ENCODE assay signal across 9 mouse cellular contexts in genomic region chr4:123323534-123323933, GRCm38 (mm10). TPM values are rescaled to one million over a fixed set of nuclear protein-coding genes. Genes with fewer than 3 reads are reported as not detected.
DNase-seq lines count a peak whose midpoint lies in the region; ATAC-seq and TF ChIP-seq lines count a peak whose summit lies in the region.
"Had no signal": no experiment of that assay in that cellular context is flagged by ENCODE, and none has a peak within 500 bp of the region (broad histone marks: within the 10 kb centered on the region; RNA-seq: fewer than 3 reads in every experiment).

TSS of gene Oxct2a (minus strand) at chr4:123323634.

- WGBS in heart, embryonic 14.5 days, result 11% methylated on average over 13 of the region's 13 CpGs
- 11% methylated on average over 13 of the region's 13 CpGs for WGBS in hindbrain, embryonic 10.5 days
- WGBS in midbrain, embryonic 10.5 days, result 15% methylated on average over 13 of the region's 13 CpGs

- no peak within 1 kb of the TSS for H3K9ac ChIP-seq in heart, embryonic 14.5 days (ENCODE audit: low read length)
- no peak within 1 kb of the TSS for H3K9ac ChIP-seq in ES-E14 (ENCODE audit: insufficient read depth, low read depth, low read length, poor library complexity, severe bottlenecking)

- H3K4me1 ChIP-seq in heart, embryonic 14.5 days (ENCODE audit: control insufficient read depth in 2 of 2, insufficient read depth in 2 of 2, low read length in 2 of 2), result peaks cover 6 to 7% of the 10 kb centered on the region in 2 experiments; a peak in 3 of 4 replicates
- peaks cover 0 to 2% of the 10 kb centered on the region in 2 experiments; a peak in 1 of 4 replicates for H3K4me1 ChIP-seq in ES-E14 (ENCODE audit: control insufficient read depth in 2 of 2, insufficient read depth in 2 of 2, low read length in 2 of 2, poor library complexity in 1 of 2)
- H3K4me1 ChIP-seq in hindbrain, embryonic 10.5 days (replicated peaks), result peaks cover 20% of the 10 kb centered on the region
- H3K4me1 ChIP-seq in midbrain, embryonic 10.5 days, result peaks cover 17% of the 10 kb centered on the region

- peak within 1 kb of the TSS; percentile 12 to 26; a peak in 3 of 4 replicates for H3K4me3 ChIP-seq in heart, embryonic 14.5 days (ENCODE audit: control insufficient read depth in 1 of 2, insufficient read depth in 1 of 2, low read depth in 1 of 2, low read length in 2 of 2)
- peak within 1 kb of the TSS; percentile 30 to 60; a peak in 2 of 4 replicates for H3K4me3 ChIP-seq in ES-E14 (ENCODE audit: insufficient read depth in 1 of 2, low read depth in 1 of 2, low read length in 2 of 2, poor library complexity in 1 of 2, severe bottlenecking in 1 of 2)
- peak within 1 kb of the TSS; percentile 38 for H3K4me3 ChIP-seq in hindbrain, embryonic 10.5 days
- peak within 1 kb of the TSS; percentile 44 for H3K4me3 ChIP-seq in midbrain, embryonic 10.5 days

- intact Hi-C loops in heart, postnatal 36 days (cut with DNase I), result no loop called here

- ATAC-seq in heart, embryonic 14.5 days (ENCODE audit: insufficient number of reproducible peaks, insufficient read depth, low FRiP score, low read depth), result no peak

- in situ Hi-C loops in ES-E14 (cut with MboI; ENCODE audit: low sequenced_read_pairs in 2 of 2, unreplicated experiment in 2 of 2), result no loop called here

- peak within 1 kb of the TSS; percentile 56 for H3K4me2 ChIP-seq in heart, embryonic 14.5 days (ENCODE audit: low read length)

- no peaks in the 10 kb centered on the region for H3K9me3 ChIP-seq in heart, embryonic 14.5 days (ENCODE audit: control insufficient read depth, low read length)
- H3K9me3 ChIP-seq in ES-E14 (ENCODE audit: control insufficient read depth, insufficient read depth, low read depth, low read length), result no peaks in the 10 kb centered on the region
- H3K9me3 ChIP-seq in hindbrain, embryonic 10.5 days, result no peaks in the 10 kb centered on the region
- no peaks in the 10 kb centered on the region for H3K9me3 ChIP-seq in midbrain, embryonic 10.5 days (replicated peaks)

- H3K27me3 ChIP-seq in heart, embryonic 14.5 days (ENCODE audit: control insufficient read depth, insufficient read depth, low read length), result peaks cover 13% of the 10 kb centered on the region
- peaks cover 40% of the 10 kb centered on the region for H3K27me3 ChIP-seq in hindbrain, embryonic 10.5 days (ENCODE audit: insufficient read depth, poor library complexity, severe bottlenecking)
- H3K27me3 ChIP-seq in midbrain, embryonic 10.5 days (ENCODE audit: low read depth, poor library complexity, severe bottlenecking), result peaks cover 40% of the 10 kb centered on the region

- H3K36me3 ChIP-seq in heart, embryonic 14.5 days (ENCODE audit: control insufficient read depth, insufficient read depth, low read length), result no peaks in the 10 kb centered on the region
- no peaks in the 10 kb centered on the region; the same call in 1 of the 2 replicates for H3K36me3 ChIP-seq in ES-E14 (ENCODE audit: control insufficient read depth, insufficient read depth, low read length, poor library complexity, severe bottlenecking)
- H3K36me3 ChIP-seq in hindbrain, embryonic 10.5 days, result no peaks in the 10 kb centered on the region
- no peaks in the 10 kb centered on the region for H3K36me3 ChIP-seq in midbrain, embryonic 10.5 days

- H3K27ac ChIP-seq in heart, embryonic 14.5 days (replicated peaks in 1 of 2; ENCODE audit: control insufficient read depth in 1 of 2, insufficient read depth in 1 of 2, low read depth in 2 of 2, low read length in 2 of 2), result no peak within 1 kb of the TSS
- no peak within 1 kb of the TSS for H3K27ac ChIP-seq in ES-E14 (ENCODE audit: insufficient read depth, low read depth, low read length, poor library complexity, severe bottlenecking)
- H3K27ac ChIP-seq in hindbrain, embryonic 10.5 days, result no peak within 1 kb of the TSS
- no peak within 1 kb of the TSS for H3K27ac ChIP-seq in midbrain, embryonic 10.5 days (replicated peaks)

- DNase-seq in heart, postnatal 36 days, result no peak
- DNase-seq in ES-E14 (ENCODE audit: low read depth, low spot score), result no peak
- DNase-seq in hindbrain, embryonic 10.5 days (ENCODE audit: low spot score), result peak; percentile 19
- DNase-seq in midbrain, embryonic 10.5 days (ENCODE audit: low spot score), result no peak
- DNase-seq in cerebellum, adult 8-10 months, result no peak
- DNase-seq in thymus, postnatal 25 days, result no peak
- DNase-seq in adrenal gland, postnatal 4 days (ENCODE audit: low spot score in 2 of 2), result no peak
- DNase-seq: heart, adult 18-20 months had no signal

TF ChIP-seq in ES-E14, 5 proteins besides CTCF, POLR2A, EP300 and RAD21:
- TF ChIP-seq ZNF384 (IDR thresholded peaks at IDR 0.05; ENCODE audit: low read depth, low read length) (no peak), CHD2 (IDR thresholded peaks at IDR 0.05; ENCODE audit: low read depth, low read length) (no peak)

RNA-seq across cellular contexts. Expression of gene Oxct2a, which starts in this region (rescaled TPM):
- polyA plus RNA-seq in heart, embryonic 14.5 days (2014; fragmentation: Nextera tagmentation; extraction: Ambion mirVana), result not detected in 2 replicates
- total RNA-seq in heart, postnatal 36 days (2021), result not detected
- total RNA-seq in ES-E14 (2012; rRNA removed), result 3.1 and 3.6 TPM in 2 replicates
- polyA plus RNA-seq in hindbrain, embryonic 10.5 days (2016; fragmentation: Nextera tagmentation; extraction: Ambion mirVana), result not detected in 2 replicates
- polyA plus RNA-seq in midbrain, embryonic 10.5 days (2016; fragmentation: Nextera tagmentation; extraction: Ambion mirVana), result not detected in 2 replicates
- total RNA-seq in adrenal gland, postnatal 4 days (2021), result not detected
- total RNA-seq: heart, adult 18-20 months had no signal

Comparison
In these comparisons a context has a peak if more than half of its experiments do, and no peak if none do; other contexts are left out.
1. Peak in DNase-seq and H3K4me3 ChIP-seq in hindbrain, embryonic 10.5 days; RNA of the gene not detected or under 1 TPM.